Mouse (Mus musculus) MEL (cell line): Measurements from ENCODE around the gene Plaur.

Experiments
- CTCF ChIP-seq, 3 experiments: IDR thresholded peaks in 2 of 3; conservative IDR thresholded peaks in 1 of 3; 2 replicates each; pipeline ENCODE4 v1.5.1; 2011 to 2012; ENCODE audit warnings: low read length in 3 of 3, low read depth in 2 of 3, mild to moderate bottlenecking in 2 of 3, improper control_type of control experiment in 1 of 3, inconsistent platforms in 1 of 3, mixed read lengths in 1 of 3, moderate library complexity in 1 of 3; ENCODE audit not compliant: control insufficient read depth in 1 of 3, insufficient read depth in 1 of 3, poor library complexity in 1 of 3, severe bottlenecking in 1 of 3
- TAL1 ChIP-seq: IDR thresholded peaks from 2 replicates; pipeline ENCODE4 v1.6.1; 2012; ENCODE audit warnings: mild to moderate bottlenecking, inconsistent platforms, low read length, moderate library complexity, mixed read lengths

DNA sequence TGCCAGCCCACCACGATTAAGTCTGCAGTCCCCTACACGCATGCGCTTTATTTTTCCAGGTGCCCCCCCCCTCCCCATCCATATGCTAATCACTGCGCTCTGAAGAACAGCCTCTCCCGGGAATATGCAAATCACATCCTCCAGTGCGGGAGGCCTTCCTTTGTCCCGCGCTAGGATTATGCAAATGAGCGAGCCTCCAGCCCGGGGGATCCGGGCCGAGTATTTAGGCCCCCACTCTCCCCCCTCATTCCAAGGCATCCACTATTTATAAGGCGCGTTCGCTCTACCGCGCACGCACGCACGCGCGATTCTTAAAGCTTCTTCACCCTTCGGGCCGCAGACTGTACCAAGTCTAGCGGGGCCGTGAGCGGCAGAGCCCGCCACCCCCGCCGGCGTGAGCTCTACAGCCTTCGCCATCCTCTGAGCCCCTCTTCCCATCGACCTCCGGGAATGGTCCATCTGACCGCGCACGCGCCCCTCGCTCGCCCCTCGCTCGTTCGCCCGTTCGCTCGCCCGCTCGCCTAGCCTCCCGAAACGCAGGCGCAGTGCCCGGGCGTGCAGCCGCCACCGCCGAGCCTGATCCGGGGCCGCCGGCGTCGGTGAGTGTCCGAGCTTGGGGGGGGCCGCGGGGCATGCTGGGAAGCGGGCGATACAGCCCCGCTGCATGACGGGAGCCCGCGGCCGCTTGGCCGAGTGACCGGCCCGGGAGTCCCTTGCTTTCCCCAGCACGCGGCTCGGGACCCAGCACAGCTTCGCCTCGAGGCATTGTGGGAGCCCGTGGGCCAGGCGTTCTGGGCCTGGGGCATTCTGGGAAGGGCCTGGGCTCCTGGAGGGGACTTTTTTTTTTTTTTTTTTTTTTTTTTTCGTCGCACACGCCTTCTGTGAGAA lies 44.8 kb downstream of the Plaur start, which contains the start of gene Zfp428:
- 0 out of 6 replicates have a peak, but pooled peaks of 1 of the 3 experiments have one; percentile 0 for TF ChIP-seq CTCF (IDR thresholded peaks at IDR 0.05 in 2 of 3, conservative IDR thresholded peaks at IDR 0.05 in 1 of 3; ENCODE audit: control insufficient read depth in 1 of 3, insufficient read depth in 1 of 3, low read depth in 2 of 3, low read length in 3 of 3, poor library complexity in 1 of 3, severe bottlenecking in 1 of 3)
- no peak for TF ChIP-seq TAL1
